Mouse (Mus musculus) limb, embryonic 11.5 days (tissue): ENCODE measurements at regions not wholly inside any gene's neighbourhood (a gene's known extent, or its start where the extent isn't known, plus 50 kb on each side); places are given as distances from the start of the nearest gene placed in this dataset.

Experiments used
- ATAC-seq: fragments of 200-750 bp; cut with Nextera tagmentation; 2 replicates; pipeline ENCODE4 v1.8.0; 2017; ENCODE audit warnings: low read depth; ENCODE audit not compliant: insufficient number of reproducible peaks, low FRiP score, low TSS enrichment
- DNase-seq: peaks from one replicate; pipeline ENCODE4 v3.0.0-alpha.2; 2015; ENCODE audit warnings: low spot score
- H3K27ac ChIP-seq: fragments of 300-500 bp; sonication (generic); replicated peaks from 2 replicates; pipeline ENCODE4 v1.5.1; 2014; ENCODE audit warnings: low read depth, mild to moderate bottlenecking, low read length
- H3K27me3 ChIP-seq: fragments of 300-500 bp; sonication (generic); 2 replicates; pipeline ENCODE4 v1.6.1; 2014; ENCODE audit warnings: mild to moderate bottlenecking, low read length, mixed read lengths; ENCODE audit not compliant: control insufficient read depth, insufficient read depth
- H3K36me3 ChIP-seq: fragments of 300-500 bp; sonication (generic); 2 replicates; pipeline ENCODE4 v1.6.1; 2014; ENCODE audit warnings: mild to moderate bottlenecking, low read length, moderate library complexity, mixed read lengths; ENCODE audit not compliant: control insufficient read depth, insufficient read depth
- H3K4me1 ChIP-seq: fragments of 300-500 bp; sonication (generic); 2 replicates; pipeline ENCODE4 v1.6.1; 2014; ENCODE audit warnings: low read length, mixed read lengths; ENCODE audit not compliant: control insufficient read depth, insufficient read depth
- H3K4me2 ChIP-seq: fragments of 300-500 bp; sonication (generic); 2 replicates; pipeline ENCODE4 v1.6.1; 2014; ENCODE audit warnings: low read depth, mild to moderate bottlenecking, moderate library complexity; ENCODE audit not compliant: severe bottlenecking
- H3K4me3 ChIP-seq: fragments of 300-500 bp; sonication (generic); 2 replicates; pipeline ENCODE4 v1.5.1; 2014; ENCODE audit warnings: low read depth, low read length
- H3K9ac ChIP-seq: fragments of 300-500 bp; sonication (generic); 2 replicates; pipeline ENCODE4 v1.6.1; 2014; ENCODE audit warnings: mild to moderate bottlenecking, low read length
- H3K9me3 ChIP-seq: fragments of 300-500 bp; sonication (generic); 2 replicates; pipeline ENCODE4 v1.6.1; 2016; ENCODE audit warnings: low read length; ENCODE audit not compliant: control insufficient read depth
- WGBS: fragments of 180-500 bp; shearing (Covaris S2); extraction: QIAGEN DNeasy Blood & Tissue Kit; methylation state at CpG from one replicate; pipeline ENCODE4 v1.1.7; 2014; 5-methylcytosine and 5-hydroxymethylcytosine counted together

DNA sequence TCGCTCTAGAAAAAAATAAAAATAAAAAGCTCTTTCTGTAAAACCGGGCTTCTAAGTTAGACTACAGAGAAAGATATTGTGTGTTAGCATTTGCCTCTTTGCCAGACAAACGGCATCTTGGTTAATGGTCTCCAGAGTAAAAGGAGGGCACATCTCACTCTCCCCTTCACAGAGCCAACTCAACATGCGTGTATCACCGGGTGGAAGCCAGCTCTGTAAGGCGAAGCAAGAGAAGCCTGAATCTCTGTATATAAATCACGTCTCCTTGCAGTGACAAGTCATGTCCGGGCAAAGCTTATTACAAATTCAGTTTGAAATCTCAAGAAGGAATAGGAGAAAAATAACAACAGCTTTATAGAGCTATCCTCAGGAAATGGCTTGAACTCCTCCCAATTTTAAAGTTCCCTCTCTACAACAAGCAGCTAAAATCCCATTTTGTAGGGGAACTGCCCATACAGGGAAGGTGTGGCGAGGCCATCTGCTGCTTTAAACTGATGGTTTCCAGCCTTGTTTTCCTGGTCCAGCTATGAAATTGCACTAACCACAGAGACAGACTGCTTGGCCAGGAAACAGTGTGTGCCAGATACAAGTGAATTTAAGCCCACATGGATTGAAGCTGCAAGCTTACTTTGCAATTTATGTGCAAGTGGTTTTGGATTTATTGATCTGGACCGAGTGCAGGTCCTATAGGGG lies 291.7 kb upstream of the Noct start:
- H3K27ac ChIP-seq: no peak overlapping the region
- H3K36me3 ChIP-seq: no peaks in the 10 kb centered on the region
- no peak overlapping the region for H3K9ac ChIP-seq
- 71% methylated on average over 10 of the region's 10 CpGs for WGBS
- H3K4me3 ChIP-seq: no peak overlapping the region
- DNase-seq (no peak), ATAC-seq (no peak)
- H3K4me1 ChIP-seq: no peaks in the 10 kb centered on the region
- H3K9me3 ChIP-seq: no peaks in the 10 kb centered on the region
- H3K4me2 ChIP-seq: no peak overlapping the region
- H3K27me3 ChIP-seq: no peaks in the 10 kb centered on the region

- no peaks in the 10 kb centered on the region for H3K27me3 ChIP-seq
- no peak overlapping the region for H3K4me2 ChIP-seq
- no peaks in the 10 kb centered on the region for H3K36me3 ChIP-seq
- H3K9ac ChIP-seq: no peak overlapping the region
- no peaks in the 10 kb centered on the region for H3K4me1 ChIP-seq
- ATAC-seq: no peak
- no peak for DNase-seq
- H3K27ac ChIP-seq: no peak overlapping the region
- H3K4me3 ChIP-seq: no peak overlapping the region
- no peaks in the 10 kb centered on the region for H3K9me3 ChIP-seq
- WGBS: 65% methylated on average over 3 of the region's 3 CpGs
These were observed 291.2 kb upstream of the Noct start for GRCm38 (mm10) chr3:50933090-50933443.

- Histone ChIP-seq H3K27me3 (no peaks in the 10 kb centered on the region), H3K4me2 (no peak overlapping the region), H3K4me1 (no peaks in the 10 kb centered on the region), H3K9ac (no peak overlapping the region), H3K9me3 (no peaks in the 10 kb centered on the region), H3K36me3 (no peaks in the 10 kb centered on the region), H3K4me3 (no peak overlapping the region), H3K27ac (no peak overlapping the region)
- DNase-seq (no peak), ATAC-seq (no peak)
- WGBS: 89% methylated on average over 5 of the region's 5 CpGs
These were observed 284.6 kb upstream of the Noct start for GRCm38 (mm10) chr3:50939602-50940001.

DNA sequence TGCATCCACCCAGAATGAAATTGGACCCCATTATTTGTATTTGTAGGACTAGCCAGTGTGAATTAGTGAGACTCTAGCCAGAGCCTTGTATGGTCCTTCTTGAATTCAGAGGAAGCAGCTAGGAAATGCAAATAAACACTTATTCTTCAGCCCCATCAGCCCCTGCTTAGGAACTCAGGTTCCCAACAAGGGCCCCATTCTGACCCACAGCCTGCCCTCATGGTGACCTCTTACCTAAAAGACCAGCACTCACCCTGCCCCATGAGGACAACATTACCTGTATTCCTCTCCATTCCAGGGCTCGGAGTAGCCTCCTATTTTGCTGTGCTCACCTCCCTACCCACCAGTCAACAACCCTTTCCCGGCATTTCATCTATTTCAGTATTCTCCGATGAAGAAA lies 283.6 kb upstream of the Noct start:
- H3K9ac ChIP-seq: no peak overlapping the region
- H3K27me3 ChIP-seq: no peaks in the 10 kb centered on the region
- DNase-seq (no peak), ATAC-seq (no peak)
- no peak overlapping the region for H3K4me3 ChIP-seq
- no peak overlapping the region for H3K4me2 ChIP-seq
- H3K27ac ChIP-seq: no peak overlapping the region
- WGBS: 78% methylated on average over 3 of the region's 3 CpGs
- no peaks in the 10 kb centered on the region for H3K36me3 ChIP-seq
- H3K9me3 ChIP-seq: no peaks in the 10 kb centered on the region
- no peaks in the 10 kb centered on the region for H3K4me1 ChIP-seq

GRCm38 (mm10) chr3:50953456-50953855 lies 270.8 kb upstream of the Noct start:
- Histone ChIP-seq H3K36me3 (no peaks in the 10 kb centered on the region), H3K4me3 (no peak overlapping the region), H3K27ac (no peak overlapping the region), H3K4me2 (no peak overlapping the region), H3K9ac (no peak overlapping the region), H3K9me3 (no peaks in the 10 kb centered on the region), H3K4me1 (no peaks in the 10 kb centered on the region), H3K27me3 (no peaks in the 10 kb centered on the region)
- DNase-seq (no peak), ATAC-seq (no peak)
- 86% methylated on average over 6 of the region's 6 CpGs for WGBS

GRCm38 (mm10) chr3:50970386-50970785 lies 253.9 kb upstream of the Noct start:
- Histone ChIP-seq H3K9me3 (no peaks in the 10 kb centered on the region), H3K36me3 (no peaks in the 10 kb centered on the region), H3K4me2 (no peak overlapping the region), H3K27me3 (no peaks in the 10 kb centered on the region), H3K27ac (no peak overlapping the region), H3K9ac (no peak overlapping the region), H3K4me3 (no peak overlapping the region), H3K4me1 (peaks cover 2% of the 10 kb centered on the region; the same call in 1 of the 2 replicates)
- DNase-seq: no peak
- ATAC-seq: no peak
- 91% methylated on average over 2 of the region's 2 CpGs for WGBS

DNA sequence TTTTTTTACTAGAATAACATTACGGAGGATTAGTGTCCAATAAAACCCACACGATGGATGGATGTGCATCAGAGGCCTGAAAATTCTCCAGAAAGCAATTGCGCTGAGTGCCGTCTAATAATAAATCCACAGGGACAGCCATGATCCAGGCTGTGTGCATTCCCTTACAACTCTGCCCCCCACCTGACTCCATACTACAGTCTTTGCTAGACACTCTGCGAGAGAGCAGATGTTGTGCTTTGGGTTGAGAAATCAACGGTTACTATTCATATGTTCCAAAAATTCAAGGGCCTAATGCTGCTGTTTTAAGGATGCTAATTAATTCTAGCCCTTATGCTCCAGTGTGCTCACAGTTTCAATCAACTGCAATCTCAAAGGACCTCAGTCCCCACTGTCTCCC lies 251.2 kb upstream of the Noct start:
- no peak for ATAC-seq
- Histone ChIP-seq H3K4me2 (no peak overlapping the region), H3K4me1 (no peaks in the 10 kb centered on the region), H3K27me3 (no peaks in the 10 kb centered on the region), H3K27ac (no peak overlapping the region), H3K9ac (no peak overlapping the region), H3K36me3 (no peaks in the 10 kb centered on the region), H3K9me3 (no peaks in the 10 kb centered on the region), H3K4me3 (no peak overlapping the region)
- DNase-seq: no peak
- WGBS: 82% methylated on average over 6 of the region's 6 CpGs

- Histone ChIP-seq H3K36me3 (no peaks in the 10 kb centered on the region), H3K4me2 (no peak overlapping the region), H3K27me3 (no peaks in the 10 kb centered on the region), H3K27ac (no peak overlapping the region), H3K9me3 (no peaks in the 10 kb centered on the region), H3K4me1 (no peaks in the 10 kb centered on the region), H3K4me3 (no peak overlapping the region), H3K9ac (no peak overlapping the region)
- 82% methylated on average over 5 of the region's 5 CpGs for WGBS
- no peak for ATAC-seq
- no peak for DNase-seq
These were observed 248.0 kb upstream of the Noct start for GRCm38 (mm10) chr3:50976141-50976780.

- 61% methylated on average over 6 of the region's 6 CpGs for WGBS
- Histone ChIP-seq H3K27ac (no peak overlapping the region), H3K36me3 (no peaks in the 10 kb centered on the region), H3K4me3 (no peak overlapping the region), H3K4me2 (no peak overlapping the region), H3K9ac (no peak overlapping the region), H3K4me1 (no peaks in the 10 kb centered on the region), H3K9me3 (no peaks in the 10 kb centered on the region), H3K27me3 (no peaks in the 10 kb centered on the region)
- ATAC-seq (no peak), DNase-seq (no peak)
These were observed 247.4 kb upstream of the Noct start for GRCm38 (mm10) chr3:50976818-50977217.
